Mouse (Mus musculus) ES-E14 (cell line): ENCODE measurements at regions not wholly inside any gene's neighbourhood (a gene's known extent, or its start where the extent isn't known, plus 50 kb on each side); places are given as distances from the start of the nearest gene placed in this dataset.
"Not testable (repeated sequence)": the region's sequence is repeated elsewhere in the genome, so short reads cannot be mapped to it uniquely, and the experiment has no call there.

Source experiments
- DNase-seq: peaks from one replicate; pipeline ENCODE4 v3.0.0-alpha.2; 2013; ENCODE audit warnings: low read depth, low spot score
- H3K27ac ChIP-seq: 2 replicates; pipeline ENCODE4 v1.5.1; 2012; ENCODE audit warnings: low read depth, mild to moderate bottlenecking, low read length, moderate library complexity, mixed read lengths; ENCODE audit not compliant: poor library complexity, insufficient read depth, severe bottlenecking
- H3K36me3 ChIP-seq: 2 replicates; pipeline ENCODE4 v1.6.1; 2012; ENCODE audit warnings: mild to moderate bottlenecking, low read length, moderate library complexity, mixed read lengths; ENCODE audit not compliant: control insufficient read depth, poor library complexity, insufficient read depth, severe bottlenecking
- H3K4me1 ChIP-seq, 2 experiments: fragments of 150-350 bp in 1 of 2; sonication (generic) in 1 of 2; 2 replicates each; pipeline ENCODE4 v1.6.1; 2012; ENCODE audit warnings: low read length in 2 of 2, mild to moderate bottlenecking in 1 of 2, mixed read lengths in 1 of 2; ENCODE audit not compliant: control insufficient read depth in 2 of 2, insufficient read depth in 2 of 2, poor library complexity in 1 of 2
- H3K4me3 ChIP-seq, 2 experiments: fragments of 150-350 bp in 1 of 2; sonication (generic) in 1 of 2; 2 replicates each; pipeline ENCODE4 v1.5.1; 2012; ENCODE audit warnings: low read length in 2 of 2, low read depth in 1 of 2, mild to moderate bottlenecking in 1 of 2, mixed read lengths in 1 of 2; ENCODE audit not compliant: insufficient read depth in 1 of 2, poor library complexity in 1 of 2, severe bottlenecking in 1 of 2
- H3K9ac ChIP-seq: 2 replicates; pipeline ENCODE4 v1.6.1; 2012; ENCODE audit warnings: low read depth, mild to moderate bottlenecking, low read length, mixed read lengths; ENCODE audit not compliant: poor library complexity, insufficient read depth, severe bottlenecking
- H3K9me3 ChIP-seq: fragments of 150-350 bp; sonication (generic); 2 replicates; pipeline ENCODE4 v1.6.1; 2012; ENCODE audit warnings: low read depth, mild to moderate bottlenecking, low read length; ENCODE audit not compliant: control insufficient read depth, insufficient read depth
- CHD2 ChIP-seq: IDR thresholded peaks from 2 replicates; pipeline ENCODE4 v1.6.1; 2014; ENCODE audit warnings: mild to moderate bottlenecking, low read depth, low read length, inconsistent platforms
- HCFC1 ChIP-seq: IDR thresholded peaks from 2 replicates; pipeline ENCODE4 v1.6.1; 2012; ENCODE audit warnings: low read length, inconsistent platforms, borderline replicate concordance; ENCODE audit not compliant: insufficient read depth
- MAFK ChIP-seq: IDR thresholded peaks from 2 replicates; pipeline ENCODE4 v1.6.1; 2014; ENCODE audit warnings: mild to moderate bottlenecking, low read depth, low read length, inconsistent platforms; ENCODE audit not compliant: insufficient read depth
- ZC3H11A ChIP-seq: IDR thresholded peaks from 2 replicates; pipeline ENCODE4 v1.6.1; 2012; ENCODE audit warnings: low read depth, mild to moderate bottlenecking, inconsistent platforms, low read length, borderline replicate concordance
- ZNF384 ChIP-seq: IDR thresholded peaks from 2 replicates; pipeline ENCODE4 v1.6.1; 2012; ENCODE audit warnings: low read depth, low read length, inconsistent platforms
- in situ Hi-C, 2 experiments: fragments of 600-800 bp; cut with MboI; formaldehyde crosslinking; loops; one replicate each; pipeline ENCODE4 v1.15.1; 2025; ENCODE audit warnings: low sequenced_read_pairs in 2 of 2, inconsistent platforms in 1 of 2; ENCODE audit not compliant: unreplicated experiment in 2 of 2

- H3K9me3 ChIP-seq, H3K4me1 ChIP-seq, in situ Hi-C loops, H3K36me3 ChIP-seq, H3K27ac ChIP-seq, H3K4me3 ChIP-seq, H3K9ac ChIP-seq, DNase-seq: not testable (repeated sequence)
Measured at GRCm38 (mm10) chr15:34027111-34027510, 330.6 kb downstream of the 9430069I07Rik start.

- Histone ChIP-seq H3K4me3 (no peak overlapping the region), H3K9ac (no peak overlapping the region), H3K27ac (no peak overlapping the region), H3K4me1 (peaks cover 0 to 9% of the 10 kb centered on the region in 2 experiments; a peak in 2 of 4 replicates), H3K9me3 (no peaks in the 10 kb centered on the region), H3K36me3 (no peaks in the 10 kb centered on the region)
- DNase-seq = no peak
- TF ChIP-seq HCFC1 (no peak), ZNF384 (no peak)
- in situ Hi-C loops = no loop called here
Measured at GRCm38 (mm10) chr15:34025396-34025795, 332.3 kb downstream of the 9430069I07Rik start.

- DNase-seq = peak; percentile 77
- TF ChIP-seq ZC3H11A (peak; percentile 62; the same call in 1 of the 2 replicates), HCFC1 (no peak), CHD2 (no peak)
- in situ Hi-C loops = no loop called here
- Histone ChIP-seq H3K36me3 (no peaks in the 10 kb centered on the region), H3K9me3 (no peaks in the 10 kb centered on the region), H3K4me3 (no peak overlapping the region), H3K4me1 (peaks cover 1 to 2% of the 10 kb centered on the region in 2 experiments; a peak in 1 of 4 replicates), H3K9ac (peak overlapping the region; percentile 57; the same call in 1 of the 2 replicates), H3K27ac (no peak overlapping the region)
Measured at GRCm38 (mm10) chr15:34021857-34022256, 335.8 kb downstream of the 9430069I07Rik start.

DNA sequence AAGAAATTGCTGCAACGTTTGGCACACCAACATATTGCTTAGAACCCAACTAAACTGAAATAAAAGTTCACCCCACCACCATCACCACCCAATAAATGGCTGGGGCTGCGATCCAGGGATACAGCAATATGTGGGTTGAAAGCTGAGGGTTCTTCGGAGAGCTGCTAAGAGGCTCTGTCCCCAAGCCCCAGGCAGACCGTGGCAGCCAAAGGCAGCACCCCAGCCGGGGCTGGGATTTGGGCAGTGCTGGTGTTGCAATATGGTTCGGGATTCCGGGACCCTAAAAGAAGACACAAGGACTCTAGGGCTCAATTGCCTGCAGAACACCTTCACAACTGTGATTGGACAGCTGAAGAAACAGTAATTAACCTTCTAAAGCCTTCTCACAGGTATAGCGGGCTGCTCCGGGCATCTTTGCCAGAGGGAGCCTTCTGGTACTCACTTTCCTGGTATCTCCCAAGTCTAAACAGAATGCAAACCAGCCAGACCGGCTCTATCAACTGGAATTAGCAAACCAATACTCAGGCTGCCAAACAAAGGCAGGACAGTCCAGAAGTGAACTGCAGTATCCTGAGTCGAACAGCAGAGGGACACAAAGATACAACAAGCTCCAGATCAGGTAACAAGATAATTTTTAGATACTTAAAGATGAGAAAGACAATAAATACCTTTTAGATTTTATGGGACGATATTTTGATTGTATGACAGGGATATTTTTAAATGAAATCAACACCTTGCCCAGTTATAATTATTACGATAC is 341.1 kb downstream of the 9430069I07Rik start:
- in situ Hi-C loops = no loop called here
- DNase-seq = peak; percentile 65
- H3K4me1 ChIP-seq = 0 out of 4 replicates have a peak, but pooled peaks cover 0 to 2% of the 10 kb centered on the region in 2 experiments
- no peaks in the 10 kb centered on the region for H3K9me3 ChIP-seq
- H3K4me3 ChIP-seq = peak overlapping the region in 1 of 2 experiments; percentile 47; a peak in 2 of 4 replicates
- TF ChIP-seq HCFC1 (no peak), ZNF384 (no peak), MAFK (no peak), ZC3H11A (peak; percentile 47; the same call in 1 of the 2 replicates), CHD2 (no peak)
- H3K36me3 ChIP-seq = no peaks in the 10 kb centered on the region
- H3K27ac ChIP-seq = peak overlapping the region; percentile 43; the same call in 1 of the 2 replicates
- H3K9ac ChIP-seq = no peak overlapping the region

DNA sequence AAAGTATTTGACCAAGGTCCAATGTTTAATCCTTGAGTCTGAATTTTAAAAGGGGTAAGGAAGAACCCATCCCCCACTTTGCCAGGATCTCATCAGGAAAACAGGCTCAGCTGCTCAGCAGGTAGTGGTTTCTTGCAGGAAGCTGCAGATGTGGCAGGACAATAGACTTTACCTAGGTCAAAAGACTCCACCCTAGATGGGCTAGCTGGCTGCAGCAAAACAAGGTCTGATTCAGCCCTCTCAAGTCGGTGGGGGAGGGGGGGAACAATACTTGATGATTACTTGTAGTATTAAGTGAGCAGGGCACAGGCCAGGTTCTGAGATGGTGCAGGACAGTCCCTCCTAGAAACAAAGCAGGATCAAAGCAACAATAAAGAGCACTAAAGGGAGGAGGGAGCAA is 349.1 kb downstream of the 9430069I07Rik start:
- peak overlapping the region; percentile 77; the same call in 1 of the 2 replicates for H3K27ac ChIP-seq
- no peak overlapping the region for H3K9ac ChIP-seq
- no peak for DNase-seq
- peaks cover 5% of the 10 kb centered on the region in 2 experiments; a peak in 2 of 4 replicates for H3K4me1 ChIP-seq
- H3K9me3 ChIP-seq = no peaks in the 10 kb centered on the region
- in situ Hi-C loops = no loop called here
- TF ChIP-seq CHD2 = no peak
- no peak for TF ChIP-seq ZNF384
- no peak for TF ChIP-seq HCFC1
- no peak for TF ChIP-seq ZC3H11A
- no peak for TF ChIP-seq MAFK
- peak overlapping the region in 1 of 2 experiments; percentile 7; a peak in 1 of 4 replicates for H3K4me3 ChIP-seq
- H3K36me3 ChIP-seq = no peaks in the 10 kb centered on the region; the same call in 1 of the 2 replicates
